Mouse (Mus musculus) right cerebral cortex, postnatal 10 days (tissue): ENCODE results near the gene Zfp148.

Experiments used
- DNase-seq, 2 experiments: peaks; one replicate each; pipeline ENCODE4 v3.0.0; 2021; ENCODE audit warnings: low spot score in 2 of 2

The Zfp148 gene

DNA sequence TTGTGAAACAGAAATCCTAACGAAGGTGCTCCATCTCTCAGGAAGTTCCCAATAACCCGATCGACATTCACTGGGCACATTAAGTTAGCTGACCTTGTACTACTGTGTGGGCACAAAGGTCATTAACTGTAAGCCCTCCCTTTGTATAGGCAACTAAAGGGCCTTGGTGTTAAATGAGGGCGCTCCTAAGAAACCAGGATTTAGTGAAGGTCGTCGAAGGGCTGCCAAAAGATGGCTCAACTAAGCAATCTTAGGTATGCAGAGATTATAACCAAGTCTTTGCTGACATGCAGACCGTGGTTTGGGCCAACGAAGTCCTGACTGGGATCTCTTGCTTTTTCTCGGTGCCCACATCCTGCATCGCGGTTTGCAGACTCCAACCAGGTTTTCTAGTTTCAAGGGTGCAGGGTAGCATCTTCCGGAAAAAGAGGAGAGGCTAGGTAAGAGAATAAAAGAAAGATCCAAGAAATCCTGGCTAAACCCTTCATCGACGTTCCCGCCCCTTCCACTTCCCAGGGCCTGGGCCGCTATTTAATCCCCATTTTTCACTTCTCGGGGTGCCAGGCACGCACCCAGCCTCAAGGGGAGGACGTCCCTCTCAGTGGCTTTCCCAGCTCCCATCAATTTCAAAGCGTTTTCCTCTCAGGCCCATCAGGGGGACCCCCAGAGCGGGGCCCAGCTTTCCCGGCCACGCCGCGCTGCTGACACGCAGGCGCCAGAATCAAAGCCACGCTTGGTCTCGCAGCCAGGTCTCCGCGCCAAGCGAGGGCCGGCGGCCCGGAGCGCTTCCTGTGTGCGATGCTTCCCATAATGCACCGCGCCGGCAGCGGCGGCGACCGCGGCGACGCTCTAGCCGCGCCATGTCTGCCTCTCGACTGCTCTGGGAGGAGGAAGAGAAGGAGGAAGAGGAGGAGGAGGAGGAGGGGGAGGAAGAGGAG, at the start of gene Zfp148:
Gene Zfp148, plus strand, starts transcription at position 893 of the 938 bp plus-strand sequence.
- peak; percentile 96 for DNase-seq

DNA sequence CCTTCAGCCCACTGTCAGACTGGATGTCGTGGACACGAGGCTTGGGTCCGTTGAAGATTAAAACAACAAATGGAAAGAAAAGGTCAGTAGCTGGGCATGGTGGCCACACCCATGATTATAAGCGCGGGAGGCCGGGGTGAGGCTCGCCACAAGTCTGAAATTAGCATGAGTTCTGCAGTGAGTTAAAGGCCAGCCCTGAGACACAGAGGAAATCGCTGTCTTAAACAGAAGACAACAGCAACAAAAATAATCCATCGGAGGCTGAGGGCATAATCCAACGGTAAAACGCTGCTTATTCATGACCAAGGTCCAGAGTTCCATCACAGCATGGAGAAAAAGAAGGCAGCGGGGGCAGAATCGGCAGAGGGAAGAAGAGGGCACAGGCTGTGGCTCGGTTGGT, 47.6 kb upstream of the Zfp148 start:
- no peak for DNase-seq

DNA sequence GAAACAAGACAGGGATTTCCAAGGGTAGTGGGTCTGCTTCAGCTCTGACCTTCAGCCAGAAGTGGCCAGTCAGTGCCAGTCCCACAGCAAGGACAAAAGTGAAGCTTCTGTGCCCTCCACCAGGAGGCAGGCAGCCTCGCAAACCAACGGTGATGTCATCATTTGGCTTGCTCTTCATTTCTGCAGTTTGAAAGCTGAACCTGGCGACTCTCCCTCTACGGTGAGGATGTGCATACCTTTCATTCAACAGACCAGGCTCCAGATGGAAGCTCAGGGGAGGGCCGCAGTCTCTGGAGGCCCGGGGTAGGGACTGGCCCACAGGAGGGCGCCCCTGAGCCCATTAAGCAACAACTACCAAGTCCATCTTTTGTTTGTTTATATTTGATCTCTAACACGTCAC, 43.5 kb upstream of the Zfp148 start:
- DNase-seq, result peak; percentile 58 to 64

DNA sequence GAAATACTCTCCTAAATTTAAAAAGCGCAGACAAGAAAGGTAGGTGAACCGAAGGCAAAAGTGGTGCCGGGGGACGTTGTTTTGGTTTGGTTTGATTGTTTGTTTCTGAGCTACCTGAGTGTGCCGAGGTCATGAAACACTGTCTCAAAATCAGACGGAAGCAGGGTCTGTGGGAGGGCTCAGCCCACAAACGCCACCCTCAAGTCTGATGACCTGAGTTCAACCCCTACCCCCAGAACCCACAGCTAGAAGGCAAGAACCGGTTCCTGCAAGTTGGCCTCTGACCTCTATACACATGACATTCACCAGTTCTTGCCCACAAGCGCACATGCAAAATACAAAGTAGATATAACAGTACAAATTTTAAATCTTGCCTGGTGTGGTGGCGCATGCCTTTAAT, 43.0 kb upstream of the Zfp148 start:
- DNase-seq, result no peak

DNA sequence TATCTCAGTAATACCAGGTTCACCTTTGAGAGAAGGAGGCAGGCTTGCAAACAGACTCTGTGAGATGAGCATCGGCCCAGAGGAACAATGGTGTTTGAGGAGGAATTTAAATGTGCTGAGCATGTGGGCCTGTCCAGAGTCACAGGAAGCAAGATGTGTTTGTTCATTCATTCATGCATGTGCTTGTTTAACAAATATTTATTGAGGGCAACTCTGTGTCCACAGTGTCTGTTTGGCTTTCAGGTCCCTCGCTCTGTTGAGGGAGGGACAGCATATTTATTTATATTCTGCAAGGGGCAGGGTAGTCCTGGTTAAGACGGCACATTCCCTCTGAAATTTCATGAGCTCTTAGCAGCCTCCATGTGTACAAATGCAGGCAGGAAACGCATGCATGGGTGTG, 42.1 kb upstream of the Zfp148 start:
- no peak for DNase-seq

DNA sequence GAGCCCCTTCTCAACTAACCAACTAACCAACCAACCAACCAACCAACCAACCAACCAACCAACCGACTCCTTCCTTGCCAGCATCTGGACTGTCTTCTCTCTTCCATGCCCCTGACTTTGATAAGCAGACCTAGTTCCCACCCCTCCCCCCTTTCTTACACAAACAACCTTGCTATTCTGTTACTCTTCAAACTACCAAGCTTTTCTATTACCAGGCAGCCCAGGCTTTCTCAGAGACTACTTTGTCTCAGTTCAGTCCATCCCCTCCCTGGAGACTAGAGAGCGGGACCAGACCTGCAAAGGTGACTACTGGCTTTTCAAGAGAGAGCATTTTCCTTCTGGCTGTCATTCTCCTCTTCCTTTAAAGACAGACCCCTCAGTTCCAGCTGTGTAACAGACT, 41.2 kb upstream of the Zfp148 start:
- no peak for DNase-seq

DNA sequence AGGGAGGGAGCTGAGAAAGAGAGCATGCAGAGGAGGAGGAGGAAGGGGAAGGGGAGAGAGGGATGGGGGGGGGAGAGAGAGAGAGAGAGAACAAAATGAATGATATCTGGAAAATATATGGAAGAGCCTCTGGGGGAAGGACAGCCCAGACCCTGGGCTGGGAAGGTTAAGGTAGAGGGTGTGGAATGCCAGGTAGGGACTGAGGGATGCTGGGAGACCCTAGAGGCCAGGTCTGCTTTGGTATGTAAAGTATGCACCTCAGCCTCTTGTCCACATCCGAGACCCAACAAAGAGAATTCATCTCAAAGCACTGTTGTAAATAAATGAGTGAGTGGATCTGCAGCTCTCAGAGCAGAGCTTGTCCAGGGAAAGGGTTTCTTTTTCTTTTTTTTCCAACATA, 38.3 kb upstream of the Zfp148 start:
- no peak for DNase-seq

DNA sequence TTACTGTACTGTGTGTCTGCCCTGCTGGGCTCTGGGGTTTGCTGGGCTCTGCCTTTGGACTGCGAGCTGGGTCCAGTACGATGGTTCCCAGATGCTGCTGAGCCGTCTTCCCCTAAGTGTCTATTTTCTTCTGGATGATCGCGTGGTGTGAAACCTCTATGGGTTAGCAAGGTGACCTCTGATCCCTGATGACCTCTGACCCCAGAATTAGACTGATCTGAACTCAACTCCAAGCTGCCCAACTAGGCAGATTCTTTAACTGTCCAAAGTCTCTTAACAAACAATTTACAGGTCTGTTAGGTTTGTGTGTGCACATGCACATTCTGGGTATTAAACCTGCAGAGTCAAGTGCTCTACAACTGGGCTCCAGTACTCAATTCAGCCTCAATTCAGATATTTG, 37.5 kb upstream of the Zfp148 start:
- DNase-seq, result no peak

DNA sequence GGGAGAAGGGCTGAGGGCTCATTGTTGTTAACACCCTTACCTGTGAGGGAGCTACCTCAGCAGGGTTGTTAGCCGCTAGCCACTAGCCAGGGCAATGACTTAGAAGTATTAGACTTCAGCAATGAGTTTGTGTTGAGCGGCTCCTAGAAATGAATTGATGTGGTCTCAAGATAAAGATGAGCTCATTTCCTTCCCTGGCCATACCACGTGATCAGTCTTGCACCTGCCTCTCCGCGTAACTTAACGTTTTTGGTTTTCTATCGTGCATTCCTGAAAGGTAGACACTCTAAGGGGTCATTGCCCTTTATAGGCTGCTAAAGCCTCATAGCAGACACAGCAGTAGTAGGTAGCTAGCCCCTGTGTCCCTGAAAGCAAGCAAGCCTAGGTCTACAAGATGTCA, 37.0 kb upstream of the Zfp148 start:
- no peak for DNase-seq

DNA sequence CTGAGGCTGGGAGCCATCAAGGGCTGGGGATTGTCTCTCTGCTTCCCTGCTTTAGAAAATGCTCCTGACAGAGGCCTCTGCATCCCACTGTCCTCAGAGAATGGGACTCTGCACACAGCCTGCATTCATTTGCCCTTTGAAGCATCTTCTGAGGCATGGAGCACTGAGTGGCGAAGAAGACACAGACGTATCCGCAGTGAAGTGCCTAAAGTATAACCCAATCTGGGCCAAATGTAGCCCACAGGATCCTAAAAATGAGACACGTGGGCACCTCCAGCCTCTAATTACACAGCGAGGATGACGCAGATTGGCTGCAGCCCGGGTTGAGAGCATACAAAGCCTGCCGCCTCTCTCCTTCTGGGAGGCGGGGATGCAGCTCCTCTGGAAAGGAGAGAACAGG, 36.3 kb upstream of the Zfp148 start:
- peak; percentile 74 to 84 for DNase-seq

DNA sequence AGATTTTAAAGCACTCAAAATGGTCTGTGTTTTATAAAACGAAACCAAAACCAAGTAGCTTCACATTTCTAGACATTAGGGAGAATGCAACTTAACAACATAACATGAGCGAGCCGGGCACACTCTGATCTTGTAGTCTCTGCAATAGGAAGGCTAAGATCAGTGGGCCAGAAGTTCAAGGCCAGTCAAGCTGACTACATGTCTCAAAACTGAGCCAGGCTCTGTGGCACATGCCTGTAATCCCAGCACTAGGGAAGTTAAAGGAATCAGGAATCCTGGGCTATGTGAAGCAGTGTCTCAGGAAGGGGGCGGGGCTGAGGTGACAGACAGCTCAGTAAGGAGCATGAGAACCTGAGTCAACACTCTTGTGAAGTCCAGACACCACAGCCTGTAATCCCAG, 35.8 kb upstream of the Zfp148 start:
- DNase-seq, result no peak

DNA sequence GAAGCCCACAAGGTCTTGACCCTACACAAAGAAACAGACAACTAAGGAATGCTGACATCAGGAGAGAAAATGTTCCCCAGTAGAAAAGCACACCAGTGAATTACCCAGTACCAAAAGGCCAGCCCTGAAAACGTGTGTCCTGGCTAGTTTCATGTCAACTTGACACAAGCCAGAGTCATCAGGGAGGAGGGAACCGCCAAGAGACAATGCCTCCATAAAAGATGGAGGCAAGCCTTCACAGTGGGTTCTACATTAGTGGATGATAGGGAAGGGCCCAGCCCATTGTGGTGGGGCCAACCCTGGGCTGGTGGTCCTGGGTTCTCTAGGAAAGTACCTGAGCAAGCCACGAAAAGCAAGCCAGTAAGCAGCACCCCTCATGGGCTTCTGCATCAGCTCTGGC, 34.3 kb upstream of the Zfp148 start:
- no peak for DNase-seq

DNA sequence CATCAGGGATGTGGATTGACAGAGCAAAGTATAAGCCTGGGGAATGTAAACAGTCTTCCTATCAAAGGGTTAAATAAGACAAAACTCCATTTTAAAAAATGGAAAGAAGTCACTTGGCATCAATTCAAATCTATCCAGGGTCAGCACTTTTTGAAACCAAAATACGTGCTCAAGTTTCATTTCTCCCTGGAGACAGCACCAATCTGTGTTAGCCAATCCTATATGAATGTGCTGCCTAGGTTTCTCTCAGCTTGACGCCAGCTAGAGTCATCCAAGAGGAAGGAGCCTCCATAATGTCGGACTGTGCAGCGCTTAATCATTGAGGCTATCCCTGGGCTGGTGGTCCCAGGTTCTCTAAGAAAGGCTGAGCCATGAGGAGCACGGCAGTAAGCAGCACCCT, 33.5 kb upstream of the Zfp148 start:
- DNase-seq, result no peak

DNA sequence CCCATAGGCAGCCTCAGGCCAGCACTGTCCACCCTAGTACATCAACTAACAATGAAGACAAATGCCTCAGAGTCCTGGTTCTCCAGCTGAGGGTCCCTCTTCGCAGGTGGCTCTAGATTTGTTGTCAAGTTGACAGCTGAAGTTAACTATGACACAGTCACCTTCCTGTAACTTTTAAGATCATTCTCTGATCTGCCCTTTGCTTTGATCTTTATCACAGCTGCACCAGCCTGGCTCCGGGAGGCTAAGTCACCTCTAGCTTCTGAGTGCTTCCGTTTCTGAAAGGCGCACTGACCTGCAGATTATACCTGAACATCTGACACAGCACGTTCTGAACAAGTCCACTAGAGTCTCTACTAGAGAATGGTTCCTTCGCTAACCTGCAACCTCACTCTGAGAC, 22.8 kb upstream of the Zfp148 start:
- DNase-seq, result no peak

DNA sequence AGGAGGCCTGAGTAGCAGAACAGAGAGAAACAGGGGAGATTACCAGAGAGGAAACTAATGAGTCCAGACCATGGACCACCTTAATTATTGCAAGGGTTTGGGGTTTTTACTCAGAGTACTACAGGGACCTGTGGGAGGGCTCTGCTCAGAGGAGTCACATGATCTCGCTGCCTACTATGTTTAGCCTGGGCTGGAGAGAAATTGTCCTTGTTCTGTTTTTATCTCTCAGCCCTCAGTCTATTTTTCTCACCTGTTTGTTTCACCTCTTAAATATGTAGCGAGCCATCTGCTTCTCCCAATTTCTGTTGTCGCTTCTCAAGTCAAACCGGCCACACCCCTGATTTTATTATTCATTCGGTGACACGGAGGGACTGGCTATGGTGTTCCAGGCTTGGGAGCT, 14.9 kb upstream of the Zfp148 start:
- no peak for DNase-seq

DNA sequence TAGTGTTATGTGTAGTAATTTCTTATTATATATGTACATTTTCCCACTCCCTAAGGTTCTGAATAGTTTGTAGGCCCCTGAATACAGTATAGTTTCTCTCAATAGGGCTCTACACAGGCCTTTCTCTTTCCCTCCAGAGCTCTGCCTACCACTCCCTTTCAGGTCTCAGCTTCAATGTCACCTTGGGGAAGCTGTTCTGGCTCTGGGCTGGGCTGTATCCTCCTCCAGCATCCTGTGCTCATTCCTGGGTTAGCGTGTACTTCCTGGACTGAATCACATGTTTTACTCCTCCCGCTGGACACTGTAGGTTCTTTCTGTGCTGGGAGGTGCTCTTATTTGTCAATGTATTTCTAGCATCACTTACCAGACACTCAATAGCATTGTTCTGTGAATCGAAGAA, 12.0 kb upstream of the Zfp148 start:
- no peak for DNase-seq

DNA sequence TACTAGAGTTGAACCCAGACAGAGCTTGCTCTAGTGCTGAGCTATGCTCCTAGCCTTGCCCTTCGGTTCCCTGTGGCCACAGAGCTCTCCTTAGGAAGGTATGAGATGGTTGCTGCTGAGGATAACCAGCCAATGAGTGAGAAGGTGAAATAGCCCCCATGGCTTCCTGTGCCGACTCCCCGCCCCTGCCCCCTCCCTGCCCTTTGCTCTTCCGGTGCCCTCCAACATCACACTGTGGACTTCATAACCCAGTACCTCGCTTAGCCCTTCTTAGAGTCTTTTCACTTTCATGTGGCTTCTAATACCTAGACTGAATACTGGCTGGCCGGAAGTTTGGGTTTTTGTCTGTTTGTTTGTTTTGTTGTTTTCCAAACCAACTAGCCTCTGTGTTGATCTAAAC, 9.8 kb upstream of the Zfp148 start:
- DNase-seq, result no peak

DNA sequence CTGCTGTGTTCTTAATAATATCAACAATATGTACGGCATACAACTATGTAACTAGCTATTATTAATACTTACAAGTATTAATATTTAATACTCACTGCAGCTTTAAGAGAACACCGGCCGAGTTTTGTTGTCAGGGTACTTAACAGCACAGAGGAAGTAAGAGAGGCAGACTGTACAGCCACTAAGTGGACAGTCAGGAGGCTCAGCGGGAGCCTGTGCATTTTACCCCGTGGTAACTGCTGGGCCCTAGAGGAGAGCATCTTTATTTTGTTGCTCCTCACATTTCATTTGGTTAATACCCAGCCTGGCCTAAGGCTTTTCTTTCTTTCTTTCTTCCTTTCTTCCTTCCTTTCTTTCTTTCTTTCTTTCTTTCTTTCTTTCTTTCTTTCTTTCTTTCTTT, 8.0 kb upstream of the Zfp148 start:
- no peak for DNase-seq

DNA sequence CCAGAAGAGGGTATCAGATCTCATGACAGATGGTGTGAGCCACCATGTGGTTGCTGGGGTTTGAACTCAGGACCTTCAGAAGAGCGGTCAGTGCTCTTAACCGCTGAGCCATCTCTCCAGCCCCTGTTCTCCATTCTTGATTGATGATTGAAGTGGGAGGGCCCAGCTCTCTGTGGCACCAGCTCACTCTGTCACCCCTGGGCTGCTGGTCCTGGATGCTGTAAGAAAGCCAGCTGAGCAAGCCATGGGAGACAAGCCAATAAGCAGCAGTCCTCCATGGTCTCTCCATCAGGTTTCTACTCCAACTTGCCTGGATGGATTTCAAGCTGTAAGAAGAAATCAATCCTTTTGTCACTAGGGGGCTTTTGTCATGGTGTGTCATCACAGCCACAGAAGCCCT, 7.3 kb upstream of the Zfp148 start:
- no peak for DNase-seq

DNA sequence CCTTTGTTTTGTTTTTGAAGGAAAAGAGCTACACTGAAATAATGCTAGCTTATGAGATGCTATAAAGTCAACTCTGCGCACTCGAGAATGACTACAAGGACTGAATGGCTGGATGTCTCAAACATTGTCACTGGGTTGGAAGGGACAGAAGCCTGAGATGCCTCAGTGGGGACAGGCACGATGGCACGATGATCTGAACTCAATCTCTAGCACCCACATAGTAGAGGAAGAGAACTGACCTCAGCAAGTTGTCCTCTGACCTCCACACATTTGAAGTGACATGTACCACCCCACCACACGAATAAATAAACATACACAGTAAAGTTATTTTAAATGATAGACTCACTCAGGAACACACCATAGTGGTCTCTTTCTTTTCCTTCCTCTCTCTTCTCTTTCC, 4.4 kb upstream of the Zfp148 start:
- no peak for DNase-seq

DNA sequence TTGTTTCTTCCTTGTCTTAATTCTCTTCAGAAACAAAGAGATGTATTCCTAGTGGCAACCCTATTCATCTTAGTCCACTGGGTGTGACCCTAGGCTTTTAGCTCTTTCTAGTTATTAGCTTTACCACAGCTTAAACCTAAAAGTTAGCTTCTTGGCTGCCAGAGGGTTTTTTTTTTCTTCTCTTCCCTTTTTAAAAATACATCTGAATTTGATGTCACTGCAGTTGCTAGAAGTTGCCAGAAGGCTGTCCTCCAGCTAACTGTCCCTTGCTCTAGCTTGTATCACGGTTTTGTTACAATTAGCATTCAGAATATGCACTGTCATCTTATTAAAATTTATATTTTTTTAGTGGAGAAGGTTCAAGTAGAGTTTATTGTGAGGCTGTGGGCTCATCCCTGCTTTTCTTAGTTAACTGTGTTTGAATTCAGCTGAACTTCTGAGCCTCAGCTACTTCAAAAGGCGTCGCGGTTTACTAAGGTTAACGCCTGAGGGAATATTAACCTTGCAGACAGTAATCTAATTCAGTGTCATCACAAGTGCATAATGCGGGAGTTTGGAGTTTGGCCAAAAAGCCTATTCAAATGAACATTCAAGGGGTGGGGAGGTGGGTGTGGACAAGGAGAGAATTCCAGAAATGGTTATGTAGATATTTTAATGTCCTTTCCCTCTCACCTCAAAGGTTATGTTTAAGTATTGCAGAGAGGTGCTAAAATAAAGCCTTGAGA, 1.3 kb upstream of the Zfp148 start:
- no peak for DNase-seq

DNA sequence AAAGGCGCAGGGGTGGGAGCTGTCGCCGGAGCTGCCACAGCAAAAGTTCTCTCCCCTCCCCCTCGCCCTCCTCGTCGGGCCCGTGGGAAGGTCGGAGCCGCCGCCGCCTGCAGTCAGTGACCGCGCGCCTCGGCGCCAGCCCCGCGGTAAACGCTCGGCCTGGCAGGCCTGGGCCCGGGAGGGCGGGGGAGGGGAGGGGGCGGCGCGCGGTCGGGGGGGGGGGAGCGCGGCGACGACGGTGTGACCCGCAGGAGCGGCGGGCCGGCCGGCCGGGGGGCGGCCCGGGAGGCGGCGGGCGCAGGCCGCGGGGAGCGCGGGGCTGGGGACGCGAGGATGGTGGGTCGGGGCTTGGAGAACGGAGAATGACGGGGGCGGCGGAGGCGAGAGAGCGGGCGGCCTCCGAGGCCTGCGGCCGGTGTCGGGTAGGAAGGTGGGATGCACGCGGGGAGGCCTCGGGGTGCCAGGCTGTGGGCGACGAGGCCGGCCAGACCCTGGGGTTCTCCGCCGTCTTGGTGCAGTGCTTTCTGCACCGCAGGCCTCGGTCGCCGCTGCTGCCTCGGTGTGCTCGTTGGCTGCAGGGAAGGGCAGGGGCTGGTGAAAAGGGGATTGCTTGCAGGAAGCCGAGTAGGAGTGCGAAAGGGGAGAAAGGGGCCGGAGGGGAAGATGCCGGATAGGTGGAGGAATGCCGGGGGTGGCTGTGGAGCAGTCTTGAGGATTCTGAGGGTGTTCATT, 412 bp downstream of the Zfp148 start:
- peak; percentile 57 to 60 for DNase-seq
